Mouse (Mus musculus): ENCODE data around the gene Hnrnpa1. TPM values are rescaled to one million over a fixed set of nuclear protein-coding genes. Genes with fewer than 3 reads are reported as not detected.

Gene Hnrnpa1
- polyA plus RNA-seq (2012; rRNA removed): 50.0 and 69.3 TPM in 2 replicates

DNA sequence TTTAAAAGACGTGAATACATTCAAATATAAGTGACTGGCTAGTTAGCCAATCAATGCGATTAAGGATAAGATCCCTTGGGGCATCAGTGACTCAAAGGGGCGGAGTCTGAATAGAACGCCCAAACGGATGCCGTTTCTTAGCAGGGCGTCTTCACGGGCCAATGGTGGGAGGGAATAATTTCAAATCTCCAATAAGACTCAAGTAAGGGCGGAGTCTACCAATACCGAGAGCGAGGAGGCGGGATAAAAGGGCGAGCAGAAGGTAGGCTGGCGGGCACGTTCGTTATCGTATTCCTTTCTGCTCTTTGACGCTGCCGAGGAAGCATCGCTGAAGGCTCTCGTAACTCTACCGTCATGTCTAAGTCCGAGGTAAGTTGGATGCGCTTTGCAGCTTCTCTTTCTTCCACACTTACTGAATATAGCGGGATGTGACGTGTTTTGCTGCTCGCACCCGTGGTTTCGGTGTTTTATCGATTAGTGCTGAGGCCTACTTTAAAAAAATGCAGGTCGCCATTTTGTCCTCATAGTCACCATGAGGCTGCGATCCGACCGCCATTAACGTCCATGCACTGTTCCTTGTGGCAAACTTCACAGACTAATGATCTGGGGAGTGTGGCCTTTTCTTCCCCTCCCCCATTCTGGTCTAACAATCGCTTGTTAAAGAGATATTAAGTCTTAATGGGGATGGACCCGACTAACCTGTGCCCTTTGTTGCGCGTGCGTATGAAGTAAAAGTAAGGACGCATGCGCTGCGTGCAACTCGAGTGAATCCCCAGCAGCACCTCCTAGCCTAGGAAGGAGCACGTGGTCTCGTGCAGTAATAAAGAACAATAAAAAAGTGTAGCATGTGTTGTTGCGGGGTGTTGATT lies at the start of gene Hnrnpa1:
Gene Hnrnpa1, plus strand, starts transcription at position 273 of the 869 bp plus-strand sequence.
- Histone ChIP-seq H3K27ac (ENCODE audit: insufficient read depth, low read depth, low read length) (peak within 1 kb of the TSS; percentile 93), H3K27me3 (replicated peaks; ENCODE audit: control insufficient read depth, insufficient read depth, low read length) (no peaks in the 10 kb centered on the region), H3K36me3 (ENCODE audit: control insufficient read depth, insufficient read depth, low read length) (peaks cover 18% of the 10 kb centered on the region), H3K4me1 (ENCODE audit: control insufficient read depth, insufficient read depth, low read length) (peaks cover 6% of the 10 kb centered on the region; the same call in 1 of the 2 replicates), H3K4me3 (ENCODE audit: insufficient read depth, low read depth, low read length) (peak within 1 kb of the TSS; percentile 89)
- TF ChIP-seq CTCF (conservative IDR thresholded peaks at IDR 0.05; ENCODE audit: insufficient read depth, insufficient read length, low read depth, low read length): no peak
- peak; percentile 89 for TF ChIP-seq POLR2A (IDR thresholded peaks at IDR 0.05; ENCODE audit: low read depth, low read length)
- DNase-seq: peak; percentile 99
- under 1% methylated on average over 47 of the region's 47 CpGs for WGBS

GRCm38 (mm10) chr15:103190531-103191462 lies 49.4 kb upstream of the Hnrnpa1 start:
- Histone ChIP-seq H3K27ac (ENCODE audit: insufficient read depth, low read depth, low read length) (no peak overlapping the region), H3K4me3 (ENCODE audit: insufficient read depth, low read depth, low read length) (no peak overlapping the region), H3K4me1 (ENCODE audit: control insufficient read depth, insufficient read depth, low read length) (peaks cover 7% of the 10 kb centered on the region; the same call in 1 of the 2 replicates), H3K27me3 (replicated peaks; ENCODE audit: control insufficient read depth, insufficient read depth, low read length) (no peaks in the 10 kb centered on the region), H3K36me3 (ENCODE audit: control insufficient read depth, insufficient read depth, low read length) (no peaks in the 10 kb centered on the region; the same call in 1 of the 2 replicates)
- TF ChIP-seq POLR2A (IDR thresholded peaks at IDR 0.05; ENCODE audit: low read depth, low read length): no peak
- peak; percentile 73 for TF ChIP-seq CTCF (conservative IDR thresholded peaks at IDR 0.05; ENCODE audit: insufficient read depth, insufficient read length, low read depth, low read length)
- DNase-seq: peak; percentile 52
- 40% methylated on average over 10 of the region's 10 CpGs for WGBS

GRCm38 (mm10) chr15:103193606-103194005 lies 46.6 kb upstream of the Hnrnpa1 start:
- WGBS: 64% methylated on average over 2 of the region's 2 CpGs
- Histone ChIP-seq H3K36me3 (ENCODE audit: control insufficient read depth, insufficient read depth, low read length) (peaks cover 2% of the 10 kb centered on the region), H3K27ac (ENCODE audit: insufficient read depth, low read depth, low read length) (peak overlapping the region; percentile 91), H3K4me3 (ENCODE audit: insufficient read depth, low read depth, low read length) (no peak overlapping the region), H3K4me1 (ENCODE audit: control insufficient read depth, insufficient read depth, low read length) (peaks cover 7% of the 10 kb centered on the region; the same call in 1 of the 2 replicates), H3K27me3 (replicated peaks; ENCODE audit: control insufficient read depth, insufficient read depth, low read length) (no peaks in the 10 kb centered on the region)
- TF ChIP-seq CTCF (conservative IDR thresholded peaks at IDR 0.05; ENCODE audit: insufficient read depth, insufficient read length, low read depth, low read length) (no peak), POLR2A (IDR thresholded peaks at IDR 0.05; ENCODE audit: low read depth, low read length) (no peak)
- peak; percentile 88 for DNase-seq

- Histone ChIP-seq H3K27ac (ENCODE audit: insufficient read depth, low read depth, low read length) (no peak overlapping the region), H3K36me3 (ENCODE audit: control insufficient read depth, insufficient read depth, low read length) (peaks cover 4% of the 10 kb centered on the region), H3K4me3 (ENCODE audit: insufficient read depth, low read depth, low read length) (no peak overlapping the region), H3K27me3 (replicated peaks; ENCODE audit: control insufficient read depth, insufficient read depth, low read length) (no peaks in the 10 kb centered on the region), H3K4me1 (ENCODE audit: control insufficient read depth, insufficient read depth, low read length) (peaks cover 7% of the 10 kb centered on the region; the same call in 1 of the 2 replicates)
- TF ChIP-seq POLR2A (IDR thresholded peaks at IDR 0.05; ENCODE audit: low read depth, low read length) (no peak), CTCF (conservative IDR thresholded peaks at IDR 0.05; ENCODE audit: insufficient read depth, insufficient read length, low read depth, low read length) (no peak)
- 77% methylated on average over 1 of the region's 1 CpGs for WGBS
- DNase-seq: no peak
Measured at GRCm38 (mm10) chr15:103196835-103197234, 43.4 kb upstream of the Hnrnpa1 start.

DNA sequence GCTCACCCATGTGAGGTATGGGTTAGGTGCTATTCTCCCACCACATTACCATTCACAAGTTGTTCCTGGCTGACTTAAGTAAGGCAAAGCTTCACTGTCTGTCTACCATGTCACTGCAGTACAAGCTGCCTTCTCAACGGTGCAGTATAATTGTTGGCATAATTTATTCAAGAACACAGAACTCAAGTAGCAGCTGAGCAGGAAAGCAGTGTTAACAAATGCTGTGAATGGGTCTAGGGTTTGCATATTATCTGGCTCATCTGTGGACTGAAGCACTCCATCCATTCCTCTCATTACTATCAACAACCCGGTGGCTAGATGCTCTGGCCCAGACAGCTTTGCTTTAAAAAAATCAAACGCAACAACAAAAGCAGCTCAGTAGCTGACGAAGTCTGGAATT lies 42.4 kb upstream of the Hnrnpa1 start:
- H3K36me3 ChIP-seq (ENCODE audit: control insufficient read depth, insufficient read depth, low read length): peaks cover 4% of the 10 kb centered on the region
- DNase-seq: no peak
- no peaks in the 10 kb centered on the region for H3K27me3 ChIP-seq (replicated peaks; ENCODE audit: control insufficient read depth, insufficient read depth, low read length)
- H3K4me1 ChIP-seq (ENCODE audit: control insufficient read depth, insufficient read depth, low read length): peaks cover 8% of the 10 kb centered on the region; the same call in 1 of the 2 replicates
- no peak overlapping the region for H3K4me3 ChIP-seq (ENCODE audit: insufficient read depth, low read depth, low read length)
- TF ChIP-seq CTCF (conservative IDR thresholded peaks at IDR 0.05; ENCODE audit: insufficient read depth, insufficient read length, low read depth, low read length) (no peak), POLR2A (IDR thresholded peaks at IDR 0.05; ENCODE audit: low read depth, low read length) (no peak)
- no peak overlapping the region for H3K27ac ChIP-seq (ENCODE audit: insufficient read depth, low read depth, low read length)
- WGBS: 65% methylated on average over 4 of the region's 4 CpGs

GRCm38 (mm10) chr15:103202088-103202793 lies 38.0 kb upstream of the Hnrnpa1 start:
- 49% methylated on average over 6 of the region's 6 CpGs for WGBS
- Histone ChIP-seq H3K36me3 (ENCODE audit: control insufficient read depth, insufficient read depth, low read length) (peaks cover 8% of the 10 kb centered on the region), H3K4me3 (ENCODE audit: insufficient read depth, low read depth, low read length) (no peak overlapping the region), H3K27ac (ENCODE audit: insufficient read depth, low read depth, low read length) (peak overlapping the region; percentile 85), H3K27me3 (replicated peaks; ENCODE audit: control insufficient read depth, insufficient read depth, low read length) (no peaks in the 10 kb centered on the region), H3K4me1 (ENCODE audit: control insufficient read depth, insufficient read depth, low read length) (peaks cover 4% of the 10 kb centered on the region; the same call in 1 of the 2 replicates)
- no peak for TF ChIP-seq POLR2A (IDR thresholded peaks at IDR 0.05; ENCODE audit: low read depth, low read length)
- no peak for TF ChIP-seq CTCF (conservative IDR thresholded peaks at IDR 0.05; ENCODE audit: insufficient read depth, insufficient read length, low read depth, low read length)
- DNase-seq: peak; percentile 73
